Comparison of ENCODE assay signal across 15 mouse cellular contexts in genomic region chr1:157205685-157206084, GRCm38 (mm10).
"Had no signal": no experiment of that assay in that cellular context is flagged by ENCODE, and none has a peak within 500 bp of the region (broad histone marks: within the 10 kb centered on the region; RNA-seq: fewer than 3 reads in every experiment).

No protein-coding gene starts in this region.

- DNase-seq: retina, postnatal 1 day; right cerebral cortex, adult 18-20 months; right cerebral cortex, postnatal 14 days; right cerebral cortex, postnatal 25 days; right cerebral cortex, postnatal 4 days; spleen, adult 18-20 months; thymus, adult 18-20 months; thymus, adult 2 months; thymus, postnatal 14 days; thymus, postnatal 25 days; thymus, postnatal 36 days; thymus, postnatal 4 days had no signal

- H3K27ac ChIP-seq: neural tube, embryonic 15.5 days; stomach, embryonic 15.5 days; stomach, postnatal 0 days had no signal

- H3K4me3 ChIP-seq: neural tube, embryonic 15.5 days; stomach, embryonic 15.5 days had no signal
